Mouse (Mus musculus): ENCODE data around the gene Nrap. TPM values are rescaled to one million over a fixed set of nuclear protein-coding genes. Genes with fewer than 3 reads are reported as not detected.

Nrap gene
- total RNA-seq, 4 experiments from 2014 or later: 779 to 919 (median 871) TPM

- no peak for DNase-seq (ENCODE audit: low spot score in 2 of 2)
Measured at GRCm38 (mm10) chr19:56316531-56316930, 73.3 kb downstream of the Nrap start.

GRCm38 (mm10) chr19:56300835-56301234, 89.0 kb downstream of the Nrap start:
- DNase-seq (ENCODE audit: low spot score in 2 of 2): peak; percentile 54 to 84

GRCm38 (mm10) chr19:56297264-56297663, 92.6 kb downstream of the Nrap start:
- no peak for DNase-seq (ENCODE audit: low spot score in 2 of 2)

- no peak for DNase-seq (ENCODE audit: low spot score in 2 of 2)
Measured at GRCm38 (mm10) chr19:56296668-56297067, 93.2 kb downstream of the Nrap start.

GRCm38 (mm10) chr19:56294654-56295399, 95.0 kb downstream of the Nrap start:
- DNase-seq (ENCODE audit: low spot score in 2 of 2): peak; percentile 41 to 55

- no peak for DNase-seq (ENCODE audit: low spot score in 2 of 2)
Measured at GRCm38 (mm10) chr19:56292335-56292734, 97.5 kb downstream of the Nrap start.

- no peak for DNase-seq (ENCODE audit: low spot score in 2 of 2)
Measured at GRCm38 (mm10) chr19:56291898-56292297, 97.9 kb downstream of the Nrap start.

- DNase-seq (ENCODE audit: low spot score in 2 of 2): peak in 1 of 2 experiments; percentile 38
Measured at GRCm38 (mm10) chr19:56289642-56290041, 100.2 kb downstream of the Nrap start.

GRCm38 (mm10) chr19:56288436-56288835, 101.4 kb downstream of the Nrap start:
- DNase-seq (ENCODE audit: low spot score in 2 of 2): no peak

GRCm38 (mm10) chr19:56287580-56288367, 102.1 kb downstream of the Nrap start:
- no peak for DNase-seq (ENCODE audit: low spot score in 2 of 2)

- DNase-seq (ENCODE audit: low spot score in 2 of 2): no peak
Measured at GRCm38 (mm10) chr19:56286866-56287265, 103.0 kb downstream of the Nrap start, which contains the start of gene Habp2. Habp2 (plus strand) TSS chr19:56287137.

GRCm38 (mm10) chr19:56285222-56285621, 104.6 kb downstream of the Nrap start:
- DNase-seq (ENCODE audit: low spot score in 2 of 2): no peak

- no peak for DNase-seq (ENCODE audit: low spot score in 2 of 2)
Measured at GRCm38 (mm10) chr19:56278366-56278765, 111.5 kb downstream of the Nrap start.

- no peak for DNase-seq (ENCODE audit: low spot score in 2 of 2)
Measured at GRCm38 (mm10) chr19:56277951-56278350, 111.9 kb downstream of the Nrap start.

- no peak for DNase-seq (ENCODE audit: low spot score in 2 of 2)
Measured at GRCm38 (mm10) chr19:56277140-56277804, 112.6 kb downstream of the Nrap start.

- DNase-seq (ENCODE audit: low spot score in 2 of 2): no peak
Measured at GRCm38 (mm10) chr19:56272081-56272480, 117.8 kb downstream of the Nrap start.

Other genes with a start within 250 kb of the Nrap start
- under 1 TPM in 1 of 4 experiments, not detected in 3; 0.16 TPM for gene Habp2, start 102.9 kb downstream of the Nrap start, total RNA-seq (2022)
- 1 to 10 TPM; 3.1 to 5.9 (median 4.7) TPM for gene Casp7, start 7.1 kb upstream of the Nrap start, total RNA-seq (2022)
- gene Plekhs1, start 71.6 kb upstream of the Nrap start, total RNA-seq (2022): under 1 TPM in 1 of 4 experiments, not detected in 3; 0.11 TPM
- gene Dclre1a, start 158.2 kb upstream of the Nrap start, total RNA-seq (2022): 1 to 10 TPM; 2.8 to 4.5 (median 3.5) TPM
- gene Nhlrc2, start 158.2 kb upstream of the Nrap start, total RNA-seq (2022): 1 to 10 TPM; 8.4 to 9.2 (median 9.0) TPM

All from gastrocnemius, adult 8-10 months (tissue).